Mouse (Mus musculus) MN1 (cell line): ENCODE measurements around the gene Tmem25.

Experiments
- DNase-seq: peaks from one replicate; pipeline ENCODE4 v3.0.0-alpha.2; 2016; ENCODE audit warnings: low spot score

Tmem25 gene

GRCm38 (mm10) chr9:44799102-44799957 lies at the start of gene Tmem25:
Tmem25 (minus strand) TSS chr9:44799307.
- DNase-seq: peak; percentile 85

GRCm38 (mm10) chr9:44847446-44847845 lies 48.3 kb upstream of the Tmem25 start:
- DNase-seq: no peak

DNA sequence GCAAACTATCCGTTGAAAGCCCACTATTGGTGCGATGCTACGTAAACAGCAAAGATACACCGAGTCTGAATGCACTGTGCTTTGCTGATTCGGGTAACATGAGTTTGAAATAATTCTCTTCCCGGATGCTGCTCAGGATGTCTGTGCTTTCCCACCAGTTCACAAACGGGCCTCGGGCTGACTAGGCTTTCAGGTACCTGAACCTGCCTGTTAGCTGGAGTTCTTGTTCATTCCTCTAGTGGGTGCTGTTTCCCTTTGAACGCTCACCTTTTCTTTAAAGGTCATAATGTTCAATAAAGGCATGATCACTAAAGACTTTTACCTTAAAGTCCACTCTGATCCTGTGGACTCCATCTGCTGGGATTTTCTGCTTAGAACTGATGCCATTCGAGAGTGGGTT lies 42.1 kb upstream of the Tmem25 start:
- peak; percentile 41 for DNase-seq

DNA sequence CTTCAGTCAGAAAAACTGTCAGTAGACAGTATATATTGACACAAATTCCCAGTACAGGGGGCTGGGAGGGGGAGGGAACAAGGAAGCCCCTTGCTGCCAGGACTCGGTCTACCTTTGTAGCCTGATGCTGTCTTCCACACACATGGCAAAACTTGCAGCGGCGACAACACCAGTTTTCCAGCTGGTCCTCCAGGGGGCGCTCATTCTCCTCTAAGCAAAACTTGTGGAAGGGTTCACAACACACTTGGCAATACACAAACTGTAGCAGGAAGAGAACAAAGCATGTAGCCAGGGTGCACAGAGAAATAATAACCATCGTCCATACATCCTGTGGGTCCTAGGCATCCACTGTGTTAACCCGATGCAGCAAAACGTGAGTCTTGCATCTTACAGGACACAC lies 37.3 kb upstream of the Tmem25 start:
- DNase-seq: peak; percentile 65

- DNase-seq: peak; percentile 41
Measured at GRCm38 (mm10) chr9:44832356-44832755, 33.2 kb upstream of the Tmem25 start.

DNA sequence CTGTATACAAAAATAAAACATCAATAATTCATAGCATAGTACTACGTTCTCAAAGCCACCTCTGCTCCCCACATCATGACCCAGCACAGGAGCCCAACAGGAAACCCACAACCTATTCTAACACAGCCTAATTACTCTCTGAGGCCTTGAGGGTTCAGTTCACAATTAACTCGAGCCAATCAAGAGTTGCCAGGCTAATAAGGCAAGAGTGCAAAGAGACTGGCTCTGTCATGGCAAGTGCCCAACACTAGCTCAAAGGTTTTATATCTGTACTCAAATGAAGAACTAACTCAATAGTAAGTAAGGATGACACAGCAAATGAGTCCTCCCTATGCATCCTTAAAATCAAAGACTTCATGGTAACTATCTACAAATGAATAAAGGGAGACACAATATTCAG lies 31.4 kb upstream of the Tmem25 start:
- DNase-seq: no peak

DNA sequence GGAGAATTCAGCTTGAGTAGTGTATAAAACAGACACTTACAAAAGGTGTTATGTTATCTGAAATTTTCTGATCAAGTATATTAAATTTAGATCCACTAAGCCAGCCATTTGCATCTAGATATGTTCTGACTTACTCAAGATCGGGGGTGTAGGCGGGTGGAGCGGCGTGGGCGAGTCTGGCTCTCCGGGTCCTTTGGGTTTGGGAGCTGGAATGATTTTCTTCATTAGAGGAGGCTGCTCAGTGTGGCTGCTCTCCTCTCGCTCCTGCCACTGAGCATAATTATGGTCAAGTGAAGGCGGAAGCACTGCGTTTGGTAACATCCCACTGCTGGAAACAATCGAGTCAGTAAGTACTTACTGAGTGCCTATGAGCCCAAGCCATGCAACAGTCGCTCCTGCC lies 29.8 kb upstream of the Tmem25 start:
- no peak for DNase-seq

DNA sequence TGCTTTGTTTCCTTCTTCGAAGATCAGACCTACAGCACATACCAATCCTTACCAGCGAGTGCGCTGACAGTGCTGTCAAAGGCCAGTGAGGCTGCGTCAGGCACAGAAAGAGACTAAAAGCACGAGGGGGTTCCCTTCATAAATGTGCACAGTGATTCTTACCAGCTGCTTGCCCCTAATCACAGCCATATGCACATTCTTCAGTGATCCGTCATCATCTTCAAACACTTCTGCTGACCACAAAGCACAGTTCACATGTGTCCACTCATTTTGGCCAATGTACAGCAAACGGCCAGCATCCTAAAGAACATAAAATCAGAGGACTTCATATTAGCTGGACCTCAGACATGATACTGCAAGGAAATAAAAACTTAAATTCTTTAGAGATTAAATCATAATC lies 27.6 kb upstream of the Tmem25 start:
- DNase-seq: no peak

DNA sequence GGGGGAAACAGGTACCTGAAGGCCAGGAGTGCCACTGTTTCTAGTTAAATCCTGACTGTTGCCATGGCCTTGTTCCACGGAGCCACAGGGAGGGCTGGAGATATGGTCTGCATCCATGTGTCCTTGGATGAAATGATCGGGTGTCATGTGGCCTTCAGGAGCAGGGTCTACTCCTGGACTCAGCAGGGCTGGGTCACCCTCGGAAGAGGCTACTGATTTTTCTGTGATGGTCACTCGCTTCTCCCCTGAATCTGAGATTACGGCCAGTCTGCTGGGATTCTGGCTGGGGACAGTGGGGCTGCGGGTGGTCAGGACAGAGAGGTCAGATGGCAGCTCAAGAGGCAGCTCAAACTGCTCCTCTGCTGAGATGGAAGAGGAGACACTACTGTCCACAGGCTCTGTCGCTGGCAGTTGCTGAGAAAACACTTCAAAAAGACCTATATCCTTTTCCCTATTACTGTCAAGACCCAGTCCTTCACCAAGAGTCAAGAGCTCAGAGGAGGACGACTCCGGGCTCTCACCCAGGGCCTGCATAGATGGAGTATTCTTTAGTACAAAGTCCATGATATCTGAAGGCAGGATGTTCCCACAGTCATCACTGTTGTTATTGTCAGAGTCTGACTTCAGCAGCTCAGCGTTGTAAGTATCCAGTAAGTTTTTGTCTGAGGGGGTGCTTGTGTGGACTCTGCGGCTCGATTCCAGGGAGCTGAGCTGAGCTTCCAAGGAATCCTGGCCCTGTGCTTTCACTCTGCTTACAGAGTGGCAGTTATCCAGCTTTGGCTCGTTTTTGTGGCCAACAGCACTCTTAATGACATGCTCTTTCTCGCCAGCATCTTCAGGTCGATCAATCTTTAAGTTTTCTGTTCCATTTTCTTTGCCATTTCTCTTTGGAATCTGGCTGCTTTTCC lies 21.1 kb upstream of the Tmem25 start:
- no peak for DNase-seq

DNA sequence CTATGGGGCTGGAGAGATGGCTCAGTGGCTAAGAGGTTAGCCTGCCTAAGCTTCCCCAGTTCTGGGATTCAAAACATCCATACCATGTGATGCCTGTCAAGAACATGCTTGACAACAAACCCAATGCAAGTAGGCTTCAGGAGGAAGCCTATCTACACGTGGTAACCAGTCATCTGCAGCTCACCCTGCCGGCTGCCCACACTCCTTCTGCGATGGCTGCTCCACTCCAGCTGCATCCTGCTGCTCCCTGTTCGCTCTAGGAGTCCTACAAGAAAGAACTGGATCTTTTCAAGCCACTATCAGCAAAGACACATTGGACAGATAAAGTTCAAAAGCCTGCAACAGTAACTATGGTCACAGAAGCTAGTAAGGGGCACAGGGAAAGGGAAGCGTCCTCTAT lies 18.4 kb upstream of the Tmem25 start:
- DNase-seq: no peak

DNA sequence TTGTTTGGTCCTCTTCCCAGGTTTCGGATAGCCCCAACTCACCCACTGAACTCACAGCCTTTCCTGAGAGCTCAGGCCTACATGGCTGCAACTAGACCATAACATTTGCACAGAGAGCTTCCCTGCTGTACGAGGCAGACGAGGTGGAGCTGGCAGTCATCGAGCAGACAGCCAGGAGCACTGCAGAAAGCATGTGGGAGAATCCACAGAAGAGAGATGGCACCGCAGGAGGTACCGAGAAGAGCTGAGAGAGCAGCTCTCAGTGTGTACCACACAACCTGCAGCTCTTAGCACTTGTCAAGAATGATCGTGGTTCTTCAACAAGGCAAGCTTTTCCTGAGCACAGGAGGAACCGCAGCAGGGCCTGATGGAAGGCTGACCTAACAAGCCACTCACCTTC lies 15.1 kb upstream of the Tmem25 start:
- DNase-seq: no peak

- DNase-seq: no peak
Measured at GRCm38 (mm10) chr9:44810316-44810715, 11.2 kb upstream of the Tmem25 start.

DNA sequence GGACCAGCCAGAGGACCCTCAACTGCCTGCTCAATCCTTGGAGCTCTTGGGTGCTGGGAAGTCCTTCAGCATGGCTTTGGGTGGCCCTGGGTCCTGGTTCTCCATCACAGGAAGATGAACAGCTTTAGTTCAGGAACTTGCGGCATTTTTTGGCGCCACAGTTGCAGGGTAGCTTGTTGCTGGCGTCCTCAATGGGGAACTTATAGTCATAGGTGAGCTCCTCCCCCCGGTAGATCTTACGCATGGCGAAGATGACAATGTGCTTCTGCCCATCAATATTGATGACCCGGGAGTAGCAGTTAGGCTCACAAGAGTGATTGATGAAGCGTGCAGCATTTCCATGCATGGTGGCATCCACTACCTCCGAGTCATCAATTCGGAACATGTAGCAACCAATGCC lies 8.7 kb upstream of the Tmem25 start:
- DNase-seq: no peak

GRCm38 (mm10) chr9:44807141-44807540 lies 8.0 kb upstream of the Tmem25 start:
- no peak for DNase-seq

GRCm38 (mm10) chr9:44805536-44805935 lies 6.4 kb upstream of the Tmem25 start:
- no peak for DNase-seq

GRCm38 (mm10) chr9:44804678-44805077 lies 5.6 kb upstream of the Tmem25 start:
- no peak for DNase-seq

- no peak for DNase-seq
Measured at GRCm38 (mm10) chr9:44802808-44803450, 3.8 kb upstream of the Tmem25 start, which contains the start of gene Ttc36. Ttc36 (minus strand) TSS chr9:44803072.

DNA sequence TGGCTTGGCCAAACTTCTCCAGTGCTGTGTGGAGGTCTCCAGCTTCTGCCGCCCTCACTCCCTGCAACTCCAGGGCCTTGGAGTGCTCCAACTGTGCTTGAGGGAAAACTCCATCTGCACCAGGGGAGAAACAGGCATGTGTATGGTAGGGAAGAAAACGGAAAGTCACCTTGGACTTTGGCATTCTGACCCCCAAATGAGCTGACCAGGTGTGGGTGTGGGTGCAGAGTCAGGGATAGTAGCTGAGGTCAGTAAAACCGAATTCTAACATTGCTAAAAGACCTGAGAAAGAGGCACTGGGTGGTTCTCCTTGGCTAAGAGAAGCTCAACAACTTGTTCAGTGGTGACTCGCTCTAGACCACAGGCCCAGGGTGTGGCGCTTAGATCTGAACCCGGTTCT lies 2.6 kb upstream of the Tmem25 start:
- DNase-seq: no peak

DNA sequence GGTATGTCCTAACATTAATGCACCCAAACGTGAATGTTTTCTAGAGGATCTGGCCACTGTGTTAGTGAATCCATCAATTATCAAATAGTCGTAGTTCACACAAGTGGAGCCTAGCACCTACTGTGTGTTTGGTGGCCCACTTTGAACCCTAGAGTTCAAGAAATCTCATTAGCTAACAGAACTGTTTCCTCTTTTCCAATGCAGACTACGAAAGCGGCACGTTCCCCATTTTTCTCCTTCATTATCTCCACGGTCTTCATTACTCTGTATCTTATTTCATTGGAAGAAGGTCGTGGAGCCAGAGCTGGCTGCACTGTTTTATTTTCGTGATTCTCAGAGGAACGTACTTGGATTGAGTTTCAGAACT lies 834 bp upstream of the Tmem25 start:
- DNase-seq: no peak

DNA sequence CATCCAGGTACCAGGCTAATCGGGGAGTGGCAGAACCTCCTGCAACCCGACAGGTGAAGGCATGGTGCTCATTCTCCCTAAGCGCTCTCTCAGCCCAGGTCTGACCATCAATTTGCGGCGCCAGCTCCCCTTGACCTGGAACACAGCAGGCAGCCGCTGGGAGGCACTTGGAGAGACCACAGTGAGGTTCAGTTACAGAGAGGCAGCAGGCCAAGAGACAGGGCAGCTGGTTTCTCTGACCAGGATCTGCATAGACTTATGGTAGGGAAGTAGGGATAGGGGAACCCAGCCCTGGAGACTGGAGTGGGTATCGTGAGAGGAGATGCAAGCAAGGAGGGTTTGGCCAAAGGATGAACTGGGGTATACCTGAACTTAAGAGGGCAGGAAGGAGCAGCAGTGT lies 809 bp downstream of the Tmem25 start:
- no peak for DNase-seq

- no peak for DNase-seq
Measured at GRCm38 (mm10) chr9:44792842-44793241, 6.3 kb downstream of the Tmem25 start.
